Mouse (Mus musculus) ES-Bruce4 (cell line): ENCODE data around the gene Camta2.

ENCODE experiments used
- CTCF ChIP-seq: IDR thresholded peaks from one replicate; pipeline ENCODE4 v1.8.1; 2011; ENCODE audit warnings: low read depth, low read length
- POLR2A ChIP-seq: IDR thresholded peaks from one replicate; pipeline ENCODE4 v1.8.1; 2011; ENCODE audit warnings: low read length; ENCODE audit not compliant: insufficient read depth

DNA sequence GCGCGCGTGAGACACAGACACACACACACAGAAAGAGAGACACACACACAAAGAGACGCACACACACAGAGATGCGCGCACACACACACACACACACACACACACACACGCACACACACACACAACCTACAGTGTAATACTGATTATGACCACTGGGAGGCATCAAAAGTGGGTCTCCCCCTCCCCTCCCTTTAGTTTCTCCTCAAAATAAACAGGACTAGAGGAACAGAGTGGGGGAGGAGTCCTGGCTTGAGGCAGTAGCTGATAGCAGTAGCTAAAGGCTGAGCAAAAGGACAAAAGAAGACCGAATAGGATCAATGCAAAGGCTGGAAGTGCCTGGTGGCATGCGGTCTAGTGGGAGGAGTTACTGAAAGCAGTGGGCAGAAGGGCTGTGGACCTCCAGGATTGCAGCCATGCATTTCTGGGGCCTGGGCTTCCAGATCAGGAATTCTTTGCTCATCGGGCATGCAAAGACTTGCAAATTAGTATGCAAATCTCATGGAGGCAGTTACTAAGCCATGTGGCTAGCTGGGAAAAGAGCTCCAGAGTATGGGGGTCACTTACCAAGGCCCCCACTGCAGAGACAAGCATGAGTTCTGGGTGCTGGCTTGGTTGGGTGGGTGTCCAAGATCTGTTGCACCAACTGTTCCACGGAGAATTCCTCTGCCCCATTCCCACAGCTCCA, 5.9 kb downstream of the Camta2 start:
- TF ChIP-seq CTCF: peak; percentile 26
- TF ChIP-seq POLR2A: no peak
